Mouse (Mus musculus): ENCODE results near the gene Olfr1338.
"Not testable (repeated sequence)": the region's sequence is repeated elsewhere in the genome, so short reads cannot be mapped to it uniquely, and the experiment has no call there.

Gene Olfr1338

DNA sequence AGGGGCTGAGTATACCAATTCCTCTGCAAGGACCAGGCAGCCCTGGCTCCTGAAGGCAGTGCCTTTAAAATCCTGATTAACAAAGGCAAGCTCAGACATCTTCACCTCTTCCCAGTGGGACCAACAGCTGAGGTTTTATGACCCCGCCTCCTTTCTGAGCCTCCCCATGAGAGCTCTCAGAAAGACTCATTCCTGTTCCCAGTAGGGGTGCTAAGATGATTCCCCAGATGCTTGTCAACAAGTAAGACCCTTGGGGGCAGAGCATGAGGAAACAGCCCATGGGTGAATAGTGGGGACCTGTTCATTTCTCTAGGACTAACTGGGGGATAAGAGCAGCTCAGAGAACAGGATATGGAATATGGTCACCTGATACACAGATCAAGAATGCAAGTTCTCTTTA is at the start of gene Olfr1338:
Olfr1338 (minus strand) TSS at position 101 of the 400 bp plus-strand sequence.
- DNase-seq (ENCODE audit: low spot score), result no peak

- DNase-seq (ENCODE audit: low spot score), result not testable (repeated sequence)
Measured at GRCm38 (mm10) chr4:118792796-118793195, 34.3 kb upstream of the Olfr1338 start.

- DNase-seq (ENCODE audit: low spot score), result no peak
Measured at GRCm38 (mm10) chr4:118782486-118782885, 23.9 kb upstream of the Olfr1338 start, which contains the start of gene Olfr1337. Olfr1337 (minus strand) TSS chr4:118782586.

DNA sequence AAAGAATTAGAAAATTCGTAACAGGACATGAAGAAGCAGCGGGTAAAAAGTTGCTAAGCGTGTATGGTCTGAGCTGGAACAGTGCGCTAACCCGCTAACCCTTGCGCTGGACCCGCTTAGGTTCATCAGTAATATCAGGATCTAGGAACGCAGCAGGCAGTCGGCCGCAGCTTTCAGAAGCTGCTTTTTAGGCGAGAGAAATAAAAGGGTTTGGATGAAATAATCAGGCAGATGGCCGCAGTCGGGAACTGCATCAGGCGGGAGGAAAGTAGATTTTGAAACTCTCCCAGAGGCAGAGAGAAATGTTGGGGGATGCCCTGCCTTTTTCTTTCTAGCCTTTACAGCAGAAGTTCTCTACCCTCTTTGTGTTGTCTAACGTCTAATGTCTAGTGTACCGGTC is 16.7 kb downstream of the Olfr1338 start:
- DNase-seq (ENCODE audit: low spot score), result no peak

DNA sequence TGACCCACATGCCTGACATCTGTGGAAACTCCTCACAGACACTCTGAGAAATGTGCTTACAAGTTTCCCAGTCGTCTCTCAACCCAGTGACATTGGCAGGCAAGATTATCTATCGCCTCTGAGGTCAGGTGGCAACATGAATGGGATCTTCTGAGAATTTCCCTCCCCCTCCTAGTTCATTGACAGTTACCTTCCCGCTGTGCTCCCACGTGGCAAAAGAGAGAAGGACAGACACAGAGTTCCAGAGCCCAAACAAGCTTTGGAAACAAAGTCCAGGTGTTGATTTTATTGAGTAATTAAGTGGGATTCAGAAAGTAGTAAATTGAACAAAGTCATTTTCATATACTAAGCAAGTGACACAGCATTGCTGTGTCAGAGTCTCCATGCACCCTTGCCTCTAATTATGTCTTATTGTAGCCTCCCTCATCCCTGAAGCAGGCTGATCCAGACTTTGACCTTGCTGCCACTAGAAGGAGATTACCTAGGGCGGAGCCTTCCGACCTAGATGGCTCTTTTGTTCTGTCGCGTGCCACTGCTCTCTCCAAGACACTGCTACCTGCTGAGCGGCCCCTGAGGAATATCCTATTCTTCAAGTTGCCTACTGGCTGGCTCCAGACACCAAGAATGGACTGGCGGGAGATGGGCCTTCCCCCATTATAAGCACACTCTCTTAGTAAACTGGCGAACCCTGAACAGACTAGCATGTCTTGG is 17.4 kb downstream of the Olfr1338 start:
- no peak for DNase-seq (ENCODE audit: low spot score)

- DNase-seq (ENCODE audit: low spot score), result no peak
Measured at GRCm38 (mm10) chr4:118739574-118739973, 19.0 kb downstream of the Olfr1338 start.

DNA sequence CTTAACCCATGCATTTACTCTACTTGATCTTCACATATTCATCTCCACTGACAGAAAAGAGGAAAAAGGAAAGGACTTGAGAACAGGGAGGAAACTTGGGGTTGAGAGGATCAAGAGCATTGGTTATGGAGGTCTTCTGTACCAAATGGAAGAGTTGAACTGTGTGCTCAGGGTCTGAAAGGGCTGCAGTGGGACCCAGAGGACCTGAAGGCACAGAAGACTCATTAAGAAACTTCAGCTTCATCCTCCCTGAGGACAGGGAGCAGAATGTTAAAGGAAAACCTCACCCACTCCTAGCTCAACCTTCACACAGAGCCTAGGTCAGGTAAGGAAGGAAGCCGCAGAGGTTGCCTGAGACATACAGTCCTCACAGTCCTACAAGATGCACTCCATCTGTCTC is 26.7 kb downstream of the Olfr1338 start, which contains the start of gene Olfr1339:
Olfr1339 (plus strand) TSS at position 301 of the 400 bp plus-strand sequence.
- DNase-seq (ENCODE audit: low spot score), result no peak

DNA sequence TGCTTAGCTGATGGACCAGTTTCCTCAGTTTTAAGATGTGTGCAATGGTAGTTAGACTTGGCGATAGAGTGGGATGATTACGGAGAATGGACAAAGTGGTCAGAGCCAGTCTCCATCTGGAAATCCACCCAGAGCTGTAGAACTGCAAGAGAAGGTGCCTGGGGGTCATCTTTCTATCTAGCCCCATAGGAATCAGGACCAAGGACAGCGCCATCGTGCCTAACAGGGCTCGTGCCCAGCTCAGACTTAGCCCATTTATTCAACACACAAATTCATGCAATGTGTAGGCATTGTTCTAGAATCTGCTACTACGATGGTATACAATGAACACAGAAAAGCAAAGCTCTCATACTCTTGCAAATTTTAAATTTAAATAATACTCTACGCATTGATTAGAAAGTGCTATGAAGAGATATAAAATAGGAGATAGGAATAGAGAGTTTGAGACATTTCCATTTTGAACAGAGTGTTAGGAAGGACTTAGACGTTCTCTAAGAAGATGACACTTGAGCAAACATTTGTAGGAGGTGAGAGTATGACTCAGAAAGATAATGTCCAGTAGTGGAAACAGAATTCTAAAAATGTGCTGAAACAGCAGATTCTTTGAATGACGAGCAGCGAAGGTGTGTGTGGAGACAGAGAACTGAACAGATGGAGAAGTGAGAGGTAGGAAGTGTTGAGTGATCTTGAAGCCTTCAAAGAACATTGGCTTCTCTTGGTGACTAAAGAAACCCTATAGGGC is 36.6 kb downstream of the Olfr1338 start:
- DNase-seq (ENCODE audit: low spot score), result no peak

GRCm38 (mm10) chr4:118719838-118720237 is 38.7 kb downstream of the Olfr1338 start, which contains the start of gene Olfr1340:
Olfr1340 (plus strand) TSS chr4:118720138.
- no peak for DNase-seq (ENCODE audit: low spot score)

DNA sequence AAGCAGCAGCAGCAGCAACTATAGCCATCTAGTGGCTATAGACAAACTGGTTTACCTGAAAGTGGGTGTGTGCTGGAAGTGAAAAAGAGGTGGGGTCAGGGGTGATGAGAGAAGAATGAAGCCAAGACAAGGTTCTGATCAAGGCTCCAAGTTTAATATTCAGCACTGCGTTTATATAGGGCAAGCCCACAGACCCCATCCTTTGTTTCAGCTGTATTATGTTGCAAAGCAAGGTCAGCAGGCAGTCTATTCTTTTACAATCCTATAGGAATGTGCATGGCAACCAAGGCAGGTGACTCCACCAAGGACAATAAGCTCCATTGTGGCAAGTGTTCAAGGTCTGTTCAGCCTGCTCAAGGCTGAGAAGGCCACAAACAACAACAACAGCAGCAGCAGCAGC is 46.9 kb downstream of the Olfr1338 start:
- no peak for DNase-seq (ENCODE audit: low spot score)

- DNase-seq (ENCODE audit: low spot score), result no peak
Measured at GRCm38 (mm10) chr4:118708086-118708485, 50.5 kb downstream of the Olfr1338 start.

DNA sequence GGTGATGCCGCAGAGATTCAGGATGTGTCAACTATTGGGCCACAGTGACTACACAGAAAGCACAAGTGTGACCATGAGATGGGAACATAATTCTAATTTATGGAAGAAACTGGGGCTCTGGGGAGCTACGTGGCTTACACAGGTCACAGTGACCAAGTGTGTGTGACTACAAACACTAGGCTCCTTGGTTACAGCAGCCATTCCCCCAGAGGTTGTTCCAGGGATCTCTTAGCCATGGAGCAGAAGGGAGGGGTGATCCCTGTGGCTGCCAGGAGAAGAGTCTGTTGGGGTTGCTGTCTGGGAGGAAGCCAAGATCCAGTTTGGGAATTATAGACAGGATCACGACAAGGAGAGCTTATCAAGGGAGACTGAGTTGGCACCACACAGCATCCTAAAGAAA is 55.3 kb downstream of the Olfr1338 start, which contains the start of gene Olfr1341:
Olfr1341 (plus strand) TSS at position 301 of the 400 bp plus-strand sequence.
- DNase-seq (ENCODE audit: low spot score), result no peak

Measured in MN1 (cell line).